Mouse (Mus musculus) spleen, embryonic (tissue): ENCODE data around the gene Heatr3.
"Not testable (repeated sequence)": the region's sequence is repeated elsewhere in the genome, so short reads cannot be mapped to it uniquely, and the experiment has no call there.

Experiments
- CTCF ChIA-PET: fragments of 350-600 bp; sonication (Branson Sonifier 250); formaldehyde crosslinking; loops from one replicate; lab custom pipeline; 2022; lab: Charles Lee

Gene Heatr3

GRCm38 (mm10) chr8:88184914-88185313 lies 47.3 kb downstream of the Heatr3 start:
- CTCF ChIA-PET: no interaction called here

- CTCF ChIA-PET: no interaction called here
These were observed 48.1 kb downstream of the Heatr3 start for GRCm38 (mm10) chr8:88185716-88186115.

DNA sequence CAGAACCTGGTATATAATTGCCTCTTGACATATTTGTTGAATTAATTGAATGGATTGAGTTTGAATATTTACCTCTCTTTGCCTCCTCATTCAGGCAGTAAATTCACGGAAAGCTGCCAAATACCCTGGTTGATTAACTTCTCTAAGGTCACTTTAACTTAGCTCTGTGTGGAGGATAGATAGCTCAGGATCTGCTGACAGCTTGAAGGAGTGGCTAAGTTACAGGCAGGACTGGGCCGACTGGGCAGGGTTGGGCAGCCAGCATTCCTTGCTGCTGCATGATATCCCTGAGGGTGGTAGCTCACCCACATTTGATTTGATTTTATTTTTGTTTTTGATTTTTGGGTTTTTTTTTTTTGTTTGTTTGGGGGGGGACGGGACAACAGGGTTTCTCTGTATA lies 59.7 kb downstream of the Heatr3 start:
- CTCF ChIA-PET: interaction anchor here (0.5 to 0.7 kb wide), 2 partner anchors 69 to 456 kb away, joined by 4 to 17 read pairs; no protein-coding TSS in a partner anchor

- CTCF ChIA-PET: no interaction called here
These were observed 60.9 kb downstream of the Heatr3 start for GRCm38 (mm10) chr8:88198551-88198944.

DNA sequence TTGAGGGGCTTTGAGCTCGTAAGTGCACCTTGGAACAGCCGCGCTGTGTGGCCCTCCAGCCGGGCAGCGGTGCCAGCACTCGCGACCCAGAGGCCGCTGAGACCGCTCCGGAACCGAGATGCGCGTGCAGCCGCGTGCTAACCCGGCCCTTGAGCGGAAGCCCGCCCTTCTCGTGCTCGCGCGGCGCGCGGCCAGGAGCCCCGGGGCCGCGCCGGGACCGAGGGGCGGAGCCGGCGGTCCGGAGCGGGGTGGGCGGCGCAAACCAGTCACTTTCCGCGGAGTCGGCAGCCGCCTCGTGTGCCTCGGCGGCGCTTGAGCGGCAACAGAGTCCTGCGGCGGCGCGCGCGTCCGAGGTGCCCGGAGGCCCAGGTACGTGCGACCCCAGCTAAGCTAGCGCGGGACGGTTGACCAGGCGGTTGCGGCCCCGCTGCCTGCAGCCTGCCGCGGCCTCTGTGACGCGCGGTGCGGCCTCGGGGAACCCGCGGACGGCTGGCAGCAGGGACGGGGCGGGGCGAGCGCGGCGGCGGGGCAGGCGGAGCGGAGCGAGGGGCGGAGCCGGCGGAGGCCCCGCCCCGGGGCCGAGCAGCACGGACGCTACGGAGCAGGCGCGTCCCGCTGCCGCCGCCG lies 61.4 kb downstream of the Heatr3 start, which contains the start of gene Tent4b:
TSS of gene Tent4b (plus strand) at position 269 of the 627 bp plus-strand sequence.
- CTCF ChIA-PET: no interaction called here

DNA sequence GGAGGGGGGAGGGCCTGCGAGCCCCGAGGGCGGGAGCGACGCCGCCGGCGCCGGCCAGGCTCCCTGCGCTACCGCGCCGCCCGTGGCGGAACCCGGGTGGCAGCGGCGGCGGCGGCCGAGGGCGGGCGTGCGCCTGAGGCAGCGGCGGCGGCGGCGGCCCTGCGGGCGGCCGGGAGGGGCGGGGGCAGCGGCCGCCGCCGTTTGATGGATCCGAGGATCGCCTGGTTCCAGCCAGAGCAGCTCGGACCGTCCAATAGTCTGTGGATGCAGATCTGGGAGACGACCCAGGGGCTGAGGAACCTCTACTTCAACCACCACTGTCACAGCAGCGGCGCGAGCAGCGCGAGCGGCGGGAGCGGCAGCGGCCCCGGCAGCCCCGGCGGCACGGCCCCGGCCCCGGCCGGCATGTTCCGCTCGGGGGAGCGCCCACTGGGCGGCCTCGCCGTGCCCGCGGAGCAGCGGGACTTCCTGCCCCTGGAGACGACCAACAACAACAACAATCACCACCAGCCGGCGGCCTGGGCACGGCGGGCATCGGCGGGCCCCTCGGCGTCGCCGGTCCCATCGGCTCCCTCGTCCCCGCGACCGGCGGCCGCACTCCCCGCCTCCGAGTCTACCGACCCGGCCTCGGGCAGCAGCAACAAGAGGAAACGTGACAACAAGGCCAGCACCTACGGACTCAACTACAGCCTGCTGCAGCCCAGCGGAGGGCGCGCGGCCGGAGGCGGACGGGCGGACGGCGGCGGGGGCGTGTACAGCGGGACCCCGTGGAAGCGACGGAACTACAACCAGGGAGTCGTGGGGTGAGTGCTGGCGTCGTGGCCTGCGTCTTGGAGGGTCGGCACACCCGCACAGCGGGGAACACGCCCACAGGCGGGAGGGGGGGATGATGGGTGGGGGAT lies 62.3 kb downstream of the Heatr3 start:
- CTCF ChIA-PET: no interaction called here

GRCm38 (mm10) chr8:88200724-88201495 lies 63.3 kb downstream of the Heatr3 start:
- CTCF ChIA-PET: no interaction called here

GRCm38 (mm10) chr8:88201641-88202040 lies 64.0 kb downstream of the Heatr3 start:
- CTCF ChIA-PET: no interaction called here

- CTCF ChIA-PET: interaction anchor here (0.7 kb wide), 1 partner anchor 212 kb away, joined by 3 read pairs; no protein-coding TSS in a partner anchor
These were observed 68.4 kb downstream of the Heatr3 start for GRCm38 (mm10) chr8:88206016-88206415.

DNA sequence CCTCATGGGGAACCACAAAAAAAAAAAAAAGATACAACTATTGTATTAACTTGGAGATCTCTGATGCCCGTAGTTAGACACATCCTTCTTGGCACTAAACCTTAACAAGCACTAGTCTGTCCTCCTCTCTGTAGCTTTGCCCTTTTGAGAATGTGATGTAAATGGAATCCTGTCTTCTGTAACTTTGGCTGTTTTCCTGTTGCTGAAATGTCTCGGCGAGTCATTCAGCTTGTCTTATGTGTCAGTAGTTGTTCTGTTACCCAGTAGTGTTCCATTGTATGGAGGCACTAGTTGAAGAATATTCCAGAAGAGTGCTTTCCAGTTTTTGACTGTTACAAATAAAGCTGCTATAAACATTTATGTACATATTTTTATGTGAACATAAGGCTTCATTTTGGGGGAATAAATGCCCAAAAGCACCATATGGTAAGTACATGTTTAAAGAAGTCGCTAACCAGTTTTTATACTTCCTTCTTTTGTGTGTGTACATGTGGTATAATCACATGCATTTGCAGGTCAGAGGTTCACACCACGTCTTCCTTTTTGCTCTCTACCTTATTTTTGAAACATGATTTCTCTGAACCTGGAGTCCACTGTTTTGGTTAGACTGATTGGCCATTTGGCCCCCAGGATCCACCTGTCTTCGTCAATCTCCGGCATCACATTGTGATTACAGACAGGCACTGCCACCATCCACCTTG lies 69.6 kb downstream of the Heatr3 start:
- CTCF ChIA-PET: no interaction called here

GRCm38 (mm10) chr8:88209930-88210827 lies 72.5 kb downstream of the Heatr3 start:
- CTCF ChIA-PET: not testable (repeated sequence)

DNA sequence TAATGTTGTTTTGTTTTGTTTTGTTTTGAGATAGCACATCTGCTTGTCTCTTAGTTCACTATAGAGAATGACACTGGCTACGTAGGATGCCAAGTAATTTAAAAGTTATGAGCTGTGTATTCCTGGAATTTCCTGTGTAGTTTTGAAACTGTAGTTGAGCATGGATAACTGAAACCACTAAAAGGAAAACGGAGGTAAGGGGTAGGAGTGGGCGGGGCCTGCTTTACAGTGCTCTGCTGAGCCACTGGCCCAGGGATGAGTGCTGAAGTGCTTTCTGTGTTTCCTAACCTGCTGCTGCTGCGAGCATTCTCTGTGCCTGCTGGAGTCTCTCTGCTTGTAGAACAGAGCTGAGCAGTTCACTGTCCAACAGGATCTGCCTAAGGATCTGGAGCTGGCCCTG lies 83.7 kb downstream of the Heatr3 start:
- CTCF ChIA-PET: no interaction called here
